Mouse (Mus musculus): ENCODE measurements around the gene Irf3.

The Irf3 gene

DNA sequence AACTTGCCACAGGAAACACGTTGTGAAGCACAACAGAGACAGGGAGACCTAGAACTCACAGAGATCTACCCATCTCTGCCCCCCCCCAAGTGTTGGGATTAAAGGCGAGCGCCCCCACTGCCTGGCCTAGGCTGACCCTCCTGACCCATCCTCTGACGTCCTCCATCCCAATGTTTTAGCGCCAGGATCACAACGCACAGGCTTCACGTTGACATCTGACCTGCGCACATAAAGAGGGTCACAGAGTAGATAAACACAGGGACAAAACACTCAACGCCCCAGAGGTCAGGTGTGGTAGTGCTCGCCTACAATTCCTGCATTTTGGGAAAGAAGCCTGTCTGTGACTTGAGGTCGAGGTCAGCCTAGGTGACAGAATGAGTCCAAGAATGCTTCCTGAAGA lies 39.3 kb downstream of the Irf3 start:
- no peak for DNase-seq

DNA sequence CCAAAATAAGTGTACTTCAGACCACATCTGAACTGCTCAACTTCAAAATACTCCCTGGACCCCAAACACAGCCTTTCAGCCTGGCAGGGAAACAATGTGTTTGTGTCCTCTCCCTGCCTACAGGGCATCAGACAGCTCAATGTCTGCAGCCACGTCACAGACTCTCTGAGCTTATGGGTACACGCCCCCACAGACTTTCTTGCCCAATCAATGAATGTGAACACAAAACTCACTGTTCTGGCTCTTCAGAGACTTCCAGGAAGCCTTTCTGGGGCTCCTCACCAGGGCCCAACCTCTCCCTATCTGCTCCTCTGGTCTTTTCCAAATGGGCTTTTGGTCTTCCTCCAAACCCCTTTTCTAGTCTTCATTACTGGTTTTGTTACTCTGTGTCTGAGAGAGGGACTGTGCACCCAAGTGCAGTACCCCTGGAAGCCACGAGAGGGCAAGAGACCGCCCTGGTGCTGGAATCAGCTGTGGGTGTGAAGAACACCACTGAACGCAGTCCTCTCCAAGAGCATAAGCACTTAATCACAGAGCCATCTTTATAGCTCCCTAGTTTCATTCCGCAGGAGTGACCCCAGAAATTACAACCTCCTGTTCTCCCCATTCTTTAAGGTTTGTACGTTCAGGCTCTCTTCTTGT lies 40.4 kb downstream of the Irf3 start:
- DNase-seq: peak; percentile 62

DNA sequence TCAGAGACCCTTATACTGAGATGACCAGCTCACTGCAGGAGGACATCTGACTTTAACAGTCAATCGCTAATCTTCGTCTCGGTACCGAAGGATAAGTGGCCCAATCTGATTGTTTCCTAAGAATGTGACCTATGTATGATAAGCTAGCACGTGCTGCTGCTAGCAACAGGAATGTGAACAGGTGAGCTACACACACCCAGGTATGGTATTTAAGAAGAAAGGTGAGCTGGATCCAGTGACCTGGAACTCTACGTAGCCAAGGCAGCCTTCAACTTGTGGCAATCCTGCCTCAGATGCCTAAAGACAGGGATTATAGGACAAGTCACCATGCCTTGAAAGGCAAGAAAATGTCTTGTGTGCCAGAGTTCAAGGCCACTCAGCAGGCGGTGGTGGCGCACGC lies 41.0 kb downstream of the Irf3 start:
- DNase-seq: no peak

DNA sequence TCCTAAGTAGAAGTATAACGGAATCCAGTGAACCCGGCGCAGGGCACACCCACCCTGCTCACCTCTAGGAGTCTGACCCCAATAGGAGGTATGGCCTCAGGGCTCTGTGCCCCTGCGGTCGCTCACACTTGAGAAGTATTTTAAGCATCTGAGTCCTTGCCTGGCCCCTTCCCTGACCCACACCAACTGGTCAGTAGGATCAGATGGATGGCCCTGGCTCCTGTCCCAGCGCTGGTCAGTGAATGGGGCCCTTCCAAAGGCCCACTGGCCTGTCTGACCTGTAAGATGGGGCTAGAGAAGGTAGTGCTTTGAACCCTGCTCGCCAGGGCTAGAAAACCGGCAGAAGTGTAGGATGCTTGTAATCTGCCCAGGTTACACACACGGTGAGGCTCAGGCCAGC lies 43.4 kb downstream of the Irf3 start:
- no peak for DNase-seq

DNA sequence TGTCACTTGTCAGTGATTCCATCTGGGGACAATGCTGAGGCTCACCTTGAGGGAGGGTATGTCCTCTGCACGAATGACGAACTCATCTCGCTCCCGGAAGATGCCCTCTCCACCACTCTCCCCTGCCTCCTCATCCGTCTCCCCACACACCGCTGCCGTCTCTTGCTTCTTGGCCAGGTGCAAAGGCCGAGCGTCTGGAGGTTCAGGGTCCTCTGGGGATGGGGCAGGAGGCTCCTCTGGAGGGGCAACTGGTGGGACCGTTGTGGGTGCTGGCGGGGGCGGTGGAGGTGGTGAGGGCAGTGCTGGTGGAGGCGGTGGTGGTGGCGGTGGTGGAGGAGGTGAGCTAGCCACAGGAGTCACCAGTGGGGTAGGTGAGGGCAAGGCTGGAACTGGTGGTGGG lies 45.9 kb downstream of the Irf3 start:
- DNase-seq: no peak

DNA sequence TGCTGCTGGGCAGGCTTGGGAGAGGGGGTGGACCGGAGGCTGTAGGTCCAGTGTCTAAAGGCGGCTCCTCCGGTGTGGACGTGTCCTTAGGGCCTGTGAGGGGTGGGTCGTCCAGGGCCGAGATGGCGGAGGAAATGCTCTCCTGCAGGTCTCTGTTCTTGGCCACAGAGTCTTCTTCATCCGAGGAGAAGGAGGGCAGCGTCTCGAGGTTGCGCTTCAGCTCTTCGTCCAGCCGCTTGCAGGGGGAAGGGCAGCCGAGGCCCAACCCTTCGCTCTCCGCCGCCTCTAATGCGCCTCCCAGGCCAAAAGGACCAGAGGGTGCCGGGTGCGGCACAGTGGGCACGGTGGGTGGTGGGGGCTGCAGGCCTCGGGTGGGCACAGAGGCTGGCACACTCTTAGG lies 48.3 kb downstream of the Irf3 start:
- no peak for DNase-seq

DNA sequence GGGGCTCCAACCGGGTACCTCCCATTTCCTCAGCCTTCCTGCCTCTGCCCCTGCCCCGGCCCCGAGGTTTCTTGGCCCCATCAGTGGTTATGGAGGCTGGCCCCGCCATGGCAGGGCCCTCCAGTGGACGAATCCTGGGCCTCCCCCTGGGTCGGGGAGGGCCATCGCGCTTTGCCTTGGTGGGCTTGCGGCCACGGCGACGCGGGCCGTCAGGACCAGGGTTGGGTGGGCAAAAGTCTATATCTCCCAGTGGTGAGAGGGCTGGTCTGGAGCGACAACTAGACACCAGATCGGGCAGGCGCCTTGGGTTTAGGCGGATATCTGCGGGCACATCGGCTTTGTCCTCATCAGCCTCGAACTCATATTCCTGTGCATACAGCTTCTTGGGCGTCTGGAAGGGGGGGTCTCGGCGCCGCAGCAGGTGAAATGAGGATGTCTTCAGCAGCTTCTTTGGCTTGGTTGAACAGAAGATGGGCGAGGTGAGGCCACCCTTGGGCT lies 49.5 kb downstream of the Irf3 start:
- DNase-seq: no peak

DNA sequence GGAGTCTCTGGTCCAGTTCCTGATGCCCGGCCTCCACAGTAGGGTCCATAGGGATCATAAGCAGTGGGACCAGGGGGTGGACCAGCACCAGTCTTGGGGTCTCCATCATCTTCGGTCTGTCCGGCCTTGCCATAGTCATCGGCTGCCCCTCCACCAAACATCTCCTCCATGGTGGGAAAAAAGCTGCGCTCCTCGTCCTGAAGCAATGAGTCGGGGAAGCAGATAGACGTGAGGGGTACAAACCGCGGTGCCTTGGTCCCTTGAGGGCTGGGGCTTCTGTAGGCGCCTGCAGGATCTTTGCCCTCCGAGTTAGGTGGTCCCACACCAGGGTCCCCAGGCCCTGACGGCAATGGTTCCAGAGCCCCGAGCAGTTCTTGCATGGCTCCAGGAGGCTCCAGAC lies 50.0 kb downstream of the Irf3 start:
- no peak for DNase-seq

DNA sequence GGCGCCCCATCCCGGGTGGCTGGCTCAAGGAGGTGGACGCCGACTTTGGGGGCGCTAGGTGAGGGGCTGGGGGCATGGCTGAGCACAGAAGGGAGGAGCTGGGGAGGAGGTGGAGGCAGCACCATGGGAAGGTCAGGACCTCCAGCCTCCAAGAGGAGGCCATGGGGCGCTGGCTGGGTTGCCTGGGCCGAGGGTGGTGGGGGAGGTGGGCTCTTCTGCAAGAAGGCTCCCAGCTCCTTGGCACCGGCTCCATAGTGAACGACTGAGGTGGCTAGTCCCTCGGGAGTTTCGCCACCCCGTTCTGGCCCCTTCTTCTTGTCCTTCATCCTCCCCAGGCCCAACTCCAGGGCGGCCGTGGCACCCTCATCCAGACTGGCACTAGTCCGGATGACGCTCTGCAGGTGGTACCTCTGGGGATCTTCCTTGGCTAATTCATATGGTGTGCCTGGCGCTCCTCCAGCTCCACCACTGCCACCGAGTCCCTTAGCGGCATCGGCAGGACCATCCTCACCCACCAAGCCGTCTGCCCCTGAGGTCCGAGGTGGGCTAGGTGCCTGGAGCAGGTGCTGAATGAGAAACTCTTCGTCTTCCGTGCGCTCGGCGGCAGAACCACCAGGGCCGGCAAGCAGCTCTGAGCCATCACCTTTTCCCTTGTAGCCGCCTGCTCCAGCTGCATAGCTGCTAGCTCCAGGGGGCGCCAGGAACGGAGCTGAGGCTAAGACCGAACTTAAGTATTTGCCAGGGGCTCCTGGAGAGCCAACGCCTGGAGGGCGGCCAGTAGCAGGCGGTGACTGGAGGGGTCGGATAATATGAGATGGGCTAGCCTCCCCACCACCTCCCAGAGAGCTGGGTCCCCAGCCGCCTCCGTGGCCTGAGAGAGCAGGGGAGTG lies 50.8 kb downstream of the Irf3 start:
- DNase-seq: no peak

DNA sequence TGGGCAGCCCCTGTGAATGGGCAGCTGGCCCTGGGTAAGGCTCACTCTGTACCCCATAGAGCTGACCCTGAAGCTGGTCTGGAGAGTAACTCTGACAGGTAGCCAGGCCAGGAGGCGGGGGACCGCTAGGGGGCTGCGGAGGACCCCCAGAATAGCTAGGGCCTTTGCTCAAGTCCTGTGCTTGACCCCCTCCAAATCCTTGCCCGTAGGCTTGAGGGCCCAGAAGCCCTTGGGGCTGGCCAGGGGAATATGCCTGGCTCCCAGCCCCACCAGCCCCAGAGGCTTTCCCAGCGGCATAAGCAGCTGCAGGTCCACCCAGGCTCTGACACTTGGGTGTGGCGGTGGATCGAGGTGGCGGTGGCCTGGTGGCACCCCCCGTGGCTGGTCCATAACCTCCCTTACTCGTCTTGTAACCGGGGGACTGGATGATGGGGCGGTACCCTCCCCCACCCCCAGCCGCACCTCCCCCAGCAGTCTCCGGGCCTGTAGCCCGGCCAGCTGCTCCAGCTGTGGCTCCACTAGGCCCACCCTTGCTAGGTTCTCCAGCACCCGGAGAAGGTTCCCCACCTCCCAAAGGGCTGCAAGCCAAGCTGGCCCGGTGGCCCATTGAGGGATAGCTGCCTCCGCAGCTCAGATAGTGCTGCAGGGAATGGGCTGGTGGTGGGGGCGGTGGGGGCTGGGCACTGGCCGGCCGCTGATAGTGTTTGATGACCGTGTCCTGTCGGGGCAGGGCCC lies 51.6 kb downstream of the Irf3 start:
- no peak for DNase-seq

DNA sequence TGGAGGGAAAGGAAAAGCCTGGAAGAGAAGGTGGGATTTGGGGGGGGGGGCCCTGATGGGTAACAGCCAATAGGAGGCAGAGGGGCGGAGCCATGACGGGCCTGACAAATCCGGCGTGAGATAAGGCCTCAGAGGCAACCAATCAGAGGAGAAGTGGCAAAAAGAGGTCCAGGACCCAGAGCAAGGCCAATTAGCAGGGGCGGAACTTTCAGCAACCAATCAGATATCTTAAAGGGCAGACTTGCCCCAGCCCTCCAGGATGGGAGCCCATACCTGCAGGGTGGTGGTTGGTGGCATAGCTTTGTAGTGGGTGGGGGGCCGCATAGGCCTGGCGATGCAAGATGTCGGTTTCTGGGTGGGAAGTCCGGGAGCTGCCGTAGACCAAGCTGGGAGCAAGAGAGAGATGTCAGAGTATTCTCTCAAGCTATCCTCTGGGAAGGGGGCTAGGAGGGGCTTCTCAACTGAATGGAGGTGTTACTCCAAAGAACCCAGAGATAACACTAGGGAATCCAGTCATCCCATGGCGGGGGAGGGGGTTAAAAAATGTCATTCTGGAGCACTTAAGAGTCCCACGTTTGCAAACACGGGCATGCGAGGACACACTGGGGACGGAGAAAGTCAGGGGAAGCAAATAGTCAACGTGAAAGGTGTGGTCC lies 53.6 kb downstream of the Irf3 start:
- peak; percentile 85 for DNase-seq

DNA sequence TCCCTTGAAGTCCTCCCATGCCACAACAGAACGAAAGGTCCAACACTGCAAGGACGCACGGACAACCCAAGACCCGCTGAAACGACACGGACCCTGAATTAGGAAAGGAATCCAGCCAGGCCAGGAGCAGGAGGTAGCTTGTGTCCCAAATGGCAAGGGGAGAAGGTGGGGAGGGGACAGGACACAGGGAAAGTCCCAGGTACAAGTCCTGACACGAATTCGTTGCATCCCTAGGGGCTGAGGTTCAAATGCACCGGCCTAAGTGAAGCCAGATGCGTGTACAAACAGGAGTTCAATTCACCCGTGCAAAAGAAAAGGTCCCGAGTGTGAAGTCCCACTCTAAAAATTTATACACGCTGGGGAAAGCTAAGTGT lies 54.1 kb downstream of the Irf3 start:
- no peak for DNase-seq
